Mouse (Mus musculus) heart, adult 2 months (tissue): ENCODE measurements around the gene Zan. TPM values are rescaled to one million over a fixed set of nuclear protein-coding genes. Genes with fewer than 3 reads are reported as not detected.
A peak's percentile ranks its signal among the peaks of the same experiment; 100 is the strongest.

Experiments used
- DNase-seq, 2 experiments: peaks; one replicate each; pipeline ENCODE4 v3.0.0; 2021
- H3K27ac ChIP-seq: fragments of 200-600 bp; 2 replicates; pipeline ENCODE4 v1.8.1; 2022
- H3K27me3 ChIP-seq: fragments of 200-500 bp; 2 replicates; pipeline ENCODE4 v1.6.1; 2012; ENCODE audit warnings: mild to moderate bottlenecking, low read length, inconsistent platforms, mixed read lengths; ENCODE audit not compliant: control insufficient read depth, insufficient read depth
- H3K36me3 ChIP-seq: fragments of 200-500 bp; 2 replicates; pipeline ENCODE4 v1.6.1; 2012; ENCODE audit warnings: low read length, inconsistent platforms; ENCODE audit not compliant: control insufficient read depth, insufficient read depth
- H3K4me1 ChIP-seq: fragments of 200-500 bp; 2 replicates; pipeline ENCODE4 v1.6.1; 2011; ENCODE audit warnings: low read length; ENCODE audit not compliant: control insufficient read depth, insufficient read depth
- H3K4me3 ChIP-seq: fragments of 200-600 bp; 2 replicates; pipeline ENCODE4 v1.8.1; 2022
- H3K79me2 ChIP-seq: fragments of 200-500 bp; replicated peaks from 2 replicates; pipeline ENCODE4 v1.6.1; 2012; ENCODE audit warnings: mild to moderate bottlenecking, inconsistent platforms, low read length, moderate library complexity, mixed read lengths; ENCODE audit not compliant: control insufficient read depth, insufficient read depth
- H3K9ac ChIP-seq: fragments of 200-500 bp; 2 replicates; pipeline ENCODE4 v1.6.1; 2012; ENCODE audit warnings: low read depth, mild to moderate bottlenecking, control low read depth, inconsistent platforms, low read length, mixed read lengths
- CTCF ChIP-seq: fragments of 200-600 bp; IDR thresholded peaks from 2 replicates; pipeline ENCODE4 v1.8.1; 2022; ENCODE audit warnings: antibody characterized with exemption, mild to moderate bottlenecking, moderate library complexity
- EP300 ChIP-seq: fragments of 200-500 bp; IDR thresholded peaks from 2 replicates; pipeline ENCODE4 v1.6.1; 2011; ENCODE audit warnings: low read depth, low read length, control low read depth; ENCODE audit not compliant: insufficient read depth
- POLR2A ChIP-seq: fragments of 200-500 bp; IDR thresholded peaks from 2 replicates; pipeline ENCODE4 v1.6.1; 2011; ENCODE audit warnings: mild to moderate bottlenecking, low read depth, low read length, control low read depth; ENCODE audit not compliant: insufficient read depth
- WGBS: fragments of 180-500 bp; shearing (Covaris S2); methylation state at CpG from one replicate; pipeline ENCODE4 v1.1.7; 2018; 5-methylcytosine and 5-hydroxymethylcytosine counted together
- intact Hi-C: fragments of 180-260 bp; cut with DNase I; formaldehyde crosslinking; loops from one replicate; pipeline ENCODE4 v1.15.1; 2025
- polyA plus RNA-seq: library from polyadenylated mRNA; depleted of rRNA; stranded (reverse); fragments of >200 nt; gene quantifications from 2 replicates; pipeline ENCODE4 v1.2.3, GENCODE M21; 2012
- total RNA-seq, 2 experiments: library from RNA; stranded (reverse); gene quantifications; 2 replicates each; pipeline ENCODE4 v1.2.3; 2021

Gene Zan
- total and polyA plus RNA-seq, 3 experiments, result 0.02 TPM; not detected in 2

GRCm38 (mm10) chr5:137513951-137514721 lies 37.3 kb upstream of the Zan start:
- Histone ChIP-seq H3K9ac (no peak overlapping the region), H3K4me3 (no peak overlapping the region), H3K79me2 (peaks cover 13% of the 10 kb centered on the region), H3K27me3 (no peaks in the 10 kb centered on the region), H3K27ac (no peak overlapping the region), H3K4me1 (peaks cover 18% of the 10 kb centered on the region), H3K36me3 (no peaks in the 10 kb centered on the region)
- TF ChIP-seq CTCF (no peak), POLR2A (no peak), EP300 (no peak)
- intact Hi-C loops, result loop anchor here (5.0 kb wide), 2 partner anchors 138 to 233 kb away; partner anchors contain the start of gene Tsc22d4
- DNase-seq, result peak in 1 of 2 experiments; percentile 20
- WGBS, result 49% methylated on average over 12 of the region's 12 CpGs

GRCm38 (mm10) chr5:137512847-137513794 lies 36.3 kb upstream of the Zan start:
- peaks cover 18% of the 10 kb centered on the region for H3K4me1 ChIP-seq
- no peak overlapping the region for H3K27ac ChIP-seq
- DNase-seq, result peak in 1 of 2 experiments; percentile 49
- peaks cover 13% of the 10 kb centered on the region for H3K79me2 ChIP-seq
- intact Hi-C loops, result loop anchor here (5.0 kb wide), 2 partner anchors 139 to 234 kb away; partner anchors contain the start of gene Tsc22d4
- H3K9ac ChIP-seq, result peak overlapping the region; percentile 21; the same call in 1 of the 2 replicates
- TF ChIP-seq POLR2A (no peak), CTCF (peak; percentile 73)
- no peak overlapping the region for H3K4me3 ChIP-seq
- H3K27me3 ChIP-seq, result no peaks in the 10 kb centered on the region
- no peaks in the 10 kb centered on the region for H3K36me3 ChIP-seq
- WGBS, result 65% methylated on average over 11 of the region's 11 CpGs

- H3K4me1 ChIP-seq, result peaks cover 18% of the 10 kb centered on the region
- no peaks in the 10 kb centered on the region for H3K27me3 ChIP-seq
- no peak overlapping the region; the same call in 1 of the 2 replicates for H3K9ac ChIP-seq
- no peak for DNase-seq
- no peak overlapping the region for H3K4me3 ChIP-seq
- H3K27ac ChIP-seq, result no peak overlapping the region
- peaks cover 13% of the 10 kb centered on the region for H3K79me2 ChIP-seq
- 51% methylated on average over 3 of the region's 3 CpGs for WGBS
- no peak for TF ChIP-seq EP300
- TF ChIP-seq CTCF, result no peak
- no peak for TF ChIP-seq POLR2A
- no peaks in the 10 kb centered on the region for H3K36me3 ChIP-seq
- intact Hi-C loops, result loop anchor here (5.0 kb wide), 2 partner anchors 141 to 236 kb away; partner anchors contain the start of gene Tsc22d4
Measured at GRCm38 (mm10) chr5:137511706-137512105, 34.8 kb upstream of the Zan start.

- WGBS, result 1% methylated on average over 66 of the region's 83 CpGs
- intact Hi-C loops, result loop anchor here (1.0 to 5.0 kb wide), 3 partner anchors 21 to 237 kb away; partner anchors contain the start of gene Tsc22d4
- H3K4me1 ChIP-seq, result peaks cover 18% of the 10 kb centered on the region
- TF ChIP-seq CTCF (no peak), POLR2A (no peak), EP300 (no peak)
- DNase-seq, result peak; percentile 43 to 59
- peaks cover 13% of the 10 kb centered on the region for H3K79me2 ChIP-seq
- H3K27ac ChIP-seq, result peak overlapping the region; percentile 87
- H3K27me3 ChIP-seq, result no peaks in the 10 kb centered on the region
- H3K4me3 ChIP-seq, result peak overlapping the region; percentile 72
- H3K36me3 ChIP-seq, result no peaks in the 10 kb centered on the region
- peak overlapping the region; percentile 98 for H3K9ac ChIP-seq
Measured at GRCm38 (mm10) chr5:137510573-137511390, 33.9 kb upstream of the Zan start.

- Histone ChIP-seq H3K36me3 (no peaks in the 10 kb centered on the region), H3K79me2 (peaks cover 13% of the 10 kb centered on the region), H3K4me3 (peak overlapping the region; percentile 72), H3K27ac (peak overlapping the region; percentile 87), H3K27me3 (no peaks in the 10 kb centered on the region), H3K9ac (peak overlapping the region; percentile 98), H3K4me1 (peaks cover 18% of the 10 kb centered on the region)
- peak; percentile 89 to 92 for DNase-seq
- intact Hi-C loops, result loop anchor here (1.0 to 5.0 kb wide), 3 partner anchors 21 to 237 kb away; partner anchors contain the start of gene Tsc22d4
- TF ChIP-seq CTCF (no peak), POLR2A (no peak), EP300 (no peak)
- 4% methylated on average over 31 of the region's 52 CpGs for WGBS
Measured at GRCm38 (mm10) chr5:137510014-137510501, 33.2 kb upstream of the Zan start.
